9 mouse cellular contexts compared by ENCODE assay signal in genomic region chr15:78915660-78916017, GRCm38 (mm10). TPM values are rescaled to one million over a fixed set of nuclear protein-coding genes. Genes with fewer than 3 reads are reported as not detected.
DNase-seq lines count a peak whose midpoint lies in the region; ATAC-seq and TF ChIP-seq lines count a peak whose summit lies in the region.
"Had no signal": no experiment of that assay in that cellular context is flagged by ENCODE, and none has a peak within 500 bp of the region (broad histone marks: within the 10 kb centered on the region; RNA-seq: fewer than 3 reads in every experiment).

No protein-coding gene starts in this region.

- DNase-seq in c-Kit-positive CD71-positive TER-119-negative erythroid progenitor cells, embryonic 14.5 days (ENCODE audit: low read depth): peak; percentile 74
- DNase-seq in heart, postnatal 36 days: peak; percentile 70 to 73
- peak; percentile 67 to 90 for DNase-seq in layer of hippocampus, adult 18-20 months (ENCODE audit: low spot score in 2 of 2)
- DNase-seq in lung, adult 2 months: peak; percentile 51
- peak; percentile 75 for DNase-seq in thymus, postnatal 4 days

- no peak for TF ChIP-seq EP300 in ES-Bruce4 (IDR thresholded peaks at IDR 0.05; ENCODE audit: insufficient read depth, low read depth, low read length)

- H3K27me3 ChIP-seq in ES-Bruce4 (ENCODE audit: control insufficient read depth, insufficient read depth, low read length, poor library complexity, severe bottlenecking): no peaks in the 10 kb centered on the region
- H3K27me3 ChIP-seq in forebrain, embryonic 12.5 days: no peaks in the 10 kb centered on the region
- no peaks in the 10 kb centered on the region for H3K27me3 ChIP-seq in neural tube, embryonic 15.5 days (replicated peaks)

- no peak overlapping the region for H3K9ac ChIP-seq in ES-Bruce4 (ENCODE audit: low read depth, poor library complexity, severe bottlenecking)
- peak overlapping the region; percentile 83 for H3K9ac ChIP-seq in forebrain, embryonic 12.5 days
- H3K9ac ChIP-seq in neural tube, embryonic 15.5 days (replicated peaks): peak overlapping the region; percentile 80

- peak overlapping the region; percentile 95 for H3K4me2 ChIP-seq in forebrain, embryonic 12.5 days
- H3K4me2 ChIP-seq in neural tube, embryonic 15.5 days: peak overlapping the region; percentile 88

- 8% methylated on average over 8 of the region's 8 CpGs for WGBS in forebrain, embryonic 12.5 days
- 5% methylated on average over 8 of the region's 8 CpGs for WGBS in lung, adult 2 months
- WGBS in neural tube, embryonic 15.5 days: 6% methylated on average over 8 of the region's 8 CpGs

- TF ChIP-seq POLR2A in ES-Bruce4 (IDR thresholded peaks at IDR 0.05; ENCODE audit: insufficient read depth, low read length): no peak
- TF ChIP-seq POLR2A in lung, adult 2 months (IDR thresholded peaks at IDR 0.05; ENCODE audit: borderline replicate concordance, extremely low read depth, low read depth, low read length): no peak

- H3K4me1 ChIP-seq in ES-Bruce4 (ENCODE audit: control insufficient read depth, insufficient read depth, low read length): peaks cover 3% of the 10 kb centered on the region
- peaks cover 33% of the 10 kb centered on the region for H3K4me1 ChIP-seq in forebrain, embryonic 12.5 days
- no peaks in the 10 kb centered on the region; the same call in 1 of the 2 replicates for H3K4me1 ChIP-seq in lung, adult 2 months (ENCODE audit: control insufficient read depth, insufficient read depth, low read length)
- H3K4me1 ChIP-seq in neural tube, embryonic 15.5 days: peaks cover 49% of the 10 kb centered on the region

- peak; percentile 20; the same call in 1 of the 2 replicates for ATAC-seq in forebrain, embryonic 12.5 days (ENCODE audit: low FRiP score)
- peak; percentile 19; the same call in 1 of the 2 replicates for ATAC-seq in neural tube, embryonic 15.5 days (ENCODE audit: low FRiP score)

- peaks cover 3% of the 10 kb centered on the region; the same call in 1 of the 2 replicates for H3K36me3 ChIP-seq in ES-Bruce4 (ENCODE audit: control insufficient read depth, insufficient read depth, low read length, poor library complexity, severe bottlenecking)
- peaks cover 23% of the 10 kb centered on the region for H3K36me3 ChIP-seq in forebrain, embryonic 12.5 days (replicated peaks)
- peaks cover 23% of the 10 kb centered on the region for H3K36me3 ChIP-seq in neural tube, embryonic 15.5 days

- intact Hi-C loops in heart, postnatal 36 days (cut with DNase I): loop anchor here (1.0 to 5.0 kb wide), 4 partner anchors 16 to 157 kb away; no protein-coding TSS in a partner anchor

- no peak overlapping the region for H3K27ac ChIP-seq in ES-Bruce4 (ENCODE audit: insufficient read depth, low read length)
- peak overlapping the region; percentile 69 for H3K27ac ChIP-seq in forebrain, embryonic 12.5 days
- H3K27ac ChIP-seq in neural tube, embryonic 15.5 days (replicated peaks): peak overlapping the region; percentile 68

- no peak overlapping the region for H3K4me3 ChIP-seq in ES-Bruce4 (ENCODE audit: low read depth, low read length)
- H3K4me3 ChIP-seq in forebrain, embryonic 12.5 days (replicated peaks): peak overlapping the region; percentile 76
- H3K4me3 ChIP-seq in lung, adult 2 months (replicated peaks; ENCODE audit: extremely low read depth, low read depth, low read length): no peak overlapping the region
- peak overlapping the region; percentile 78 for H3K4me3 ChIP-seq in neural tube, embryonic 15.5 days (replicated peaks)

- peak; percentile 85 for TF ChIP-seq CTCF in ES-Bruce4 (IDR thresholded peaks at IDR 0.05; ENCODE audit: low read depth, low read length)
- peak; percentile 99 for TF ChIP-seq CTCF in lung, adult 2 months (IDR thresholded peaks at IDR 0.05; ENCODE audit: insufficient read depth, low read length)

- no peaks in the 10 kb centered on the region for H3K9me3 ChIP-seq in ES-Bruce4 (replicated peaks; ENCODE audit: control insufficient read depth, insufficient read depth, low read length, poor library complexity, severe bottlenecking)
- no peaks in the 10 kb centered on the region for H3K9me3 ChIP-seq in forebrain, embryonic 12.5 days
- no peaks in the 10 kb centered on the region for H3K9me3 ChIP-seq in neural tube, embryonic 15.5 days (replicated peaks)

RNA-seq across cellular contexts. Expression of gene Pdxp, which starts 1.9 kb away (rescaled TPM):
- 22.8 and 28.0 TPM in 2 replicates for polyA plus RNA-seq in ES-Bruce4 (2011; ENCODE audit: insufficient read depth, insufficient read length, low read depth, missing spikeins)
- 51.7 and 53.6 TPM in 2 replicates for polyA plus RNA-seq in forebrain, embryonic 12.5 days (2016; fragmentation: Nextera tagmentation; extraction: Ambion mirVana)
- under 1 TPM; 0.60 to 0.78 TPM for total RNA-seq in heart, postnatal 36 days (2021)
- total RNA-seq in layer of hippocampus, adult 18-20 months (2021): 100 to 1,000 TPM; 170 to 178 TPM
- 3.5 and 4.2 TPM in 2 replicates for polyA plus RNA-seq in lung, adult 2 months (2012; rRNA removed)
- polyA plus RNA-seq in neural tube, embryonic 15.5 days (2015; fragmentation: Nextera tagmentation; extraction: Ambion mirVana): 64.2 and 76.9 TPM in 2 replicates

RNA-seq across cellular contexts. Expression of gene Lgals1, which starts 10.9 kb away (rescaled TPM):
- 225 and 232 TPM in 2 replicates for polyA plus RNA-seq in ES-Bruce4 (2011; ENCODE audit: insufficient read depth, insufficient read length, low read depth, missing spikeins)
- 216 and 321 TPM in 2 replicates for polyA plus RNA-seq in forebrain, embryonic 12.5 days (2016; fragmentation: Nextera tagmentation; extraction: Ambion mirVana)
- 100 to 1,000 TPM; 180 to 208 TPM for total RNA-seq in heart, postnatal 36 days (2021)
- total RNA-seq in layer of hippocampus, adult 18-20 months (2021): 10 to 100 TPM; 23.8 to 27.0 TPM
- 250 and 251 TPM in 2 replicates for polyA plus RNA-seq in lung, adult 2 months (2012; rRNA removed)
- 218 and 380 TPM in 2 replicates for polyA plus RNA-seq in neural tube, embryonic 15.5 days (2015; fragmentation: Nextera tagmentation; extraction: Ambion mirVana)

RNA-seq across cellular contexts. Expression of gene Sh3bp1, which starts 16.1 kb away (rescaled TPM):
- 26.8 and 41.7 TPM in 2 replicates for polyA plus RNA-seq in ES-Bruce4 (2011; ENCODE audit: insufficient read depth, insufficient read length, low read depth, missing spikeins)
- 10.3 TPM in 2 replicates for polyA plus RNA-seq in forebrain, embryonic 12.5 days (2016; fragmentation: Nextera tagmentation; extraction: Ambion mirVana)
- total RNA-seq in heart, postnatal 36 days (2021): 1 to 10 TPM; 5.8 to 6.5 TPM
- total RNA-seq in layer of hippocampus, adult 18-20 months (2021): 10 to 100 TPM; 32.4 to 34.4 TPM
- polyA plus RNA-seq in lung, adult 2 months (2012; rRNA removed): 77.8 and 92.6 TPM in 2 replicates
- 3.7 and 16.9 TPM in 2 replicates for polyA plus RNA-seq in neural tube, embryonic 15.5 days (2015; fragmentation: Nextera tagmentation; extraction: Ambion mirVana)

RNA-seq across cellular contexts. Expression of gene Gm49510, which starts 16.2 kb away (rescaled TPM):
- not detected in 2 replicates for polyA plus RNA-seq in ES-Bruce4 (2011; ENCODE audit: insufficient read depth, insufficient read length, low read depth, missing spikeins)
- 0.18 TPM in 1 of 2 replicates, not detected in the other for polyA plus RNA-seq in forebrain, embryonic 12.5 days (2016; fragmentation: Nextera tagmentation; extraction: Ambion mirVana)
- not detected for total RNA-seq in heart, postnatal 36 days (2021)
- under 1 TPM in 1 of 2 experiments, not detected in 1; 0.52 TPM for total RNA-seq in layer of hippocampus, adult 18-20 months (2021)
- 0.04 TPM in 1 of 2 replicates, not detected in the other for polyA plus RNA-seq in lung, adult 2 months (2012; rRNA removed)
- polyA plus RNA-seq in neural tube, embryonic 15.5 days (2015; fragmentation: Nextera tagmentation; extraction: Ambion mirVana): not detected in 2 replicates
- total RNA-seq: gastrocnemius, postnatal 4 days had no signal

RNA-seq across cellular contexts. Expression of gene Nol12, which starts 19.1 kb away (rescaled TPM):
- polyA plus RNA-seq in ES-Bruce4 (2011; ENCODE audit: insufficient read depth, insufficient read length, low read depth, missing spikeins): 42.3 and 45.1 TPM in 2 replicates
- polyA plus RNA-seq in forebrain, embryonic 12.5 days (2016; fragmentation: Nextera tagmentation; extraction: Ambion mirVana): 53.5 and 56.4 TPM in 2 replicates
- 10 to 100 TPM; 14.2 to 16.2 TPM for total RNA-seq in heart, postnatal 36 days (2021)
- total RNA-seq in layer of hippocampus, adult 18-20 months (2021): 10 to 100 TPM; 36.2 to 37.5 TPM
- polyA plus RNA-seq in lung, adult 2 months (2012; rRNA removed): 15.2 and 16.4 TPM in 2 replicates
- 63.0 and 63.2 TPM in 2 replicates for polyA plus RNA-seq in neural tube, embryonic 15.5 days (2015; fragmentation: Nextera tagmentation; extraction: Ambion mirVana)

Comparison
In these comparisons a context has a peak if more than half of its experiments do, and no peak if none do; other contexts are left out.
1. H3K4me3 ChIP-seq: peak in forebrain, embryonic 12.5 days (single experiment) and neural tube, embryonic 15.5 days (single experiment); none in ES-Bruce4 (single experiment) and lung, adult 2 months (single experiment).
2. Peak in every context shown above with its lines, with median percentiles within 50 percentile points of each other: DNase-seq.